Mouse (Mus musculus): ENCODE data around the gene Fam243. TPM values are rescaled to one million over a fixed set of nuclear protein-coding genes. Genes with fewer than 3 reads are reported as not detected.

Gene Fam243
- polyA plus RNA-seq, 1 experiment from 2014 or later, result not detected

DNA sequence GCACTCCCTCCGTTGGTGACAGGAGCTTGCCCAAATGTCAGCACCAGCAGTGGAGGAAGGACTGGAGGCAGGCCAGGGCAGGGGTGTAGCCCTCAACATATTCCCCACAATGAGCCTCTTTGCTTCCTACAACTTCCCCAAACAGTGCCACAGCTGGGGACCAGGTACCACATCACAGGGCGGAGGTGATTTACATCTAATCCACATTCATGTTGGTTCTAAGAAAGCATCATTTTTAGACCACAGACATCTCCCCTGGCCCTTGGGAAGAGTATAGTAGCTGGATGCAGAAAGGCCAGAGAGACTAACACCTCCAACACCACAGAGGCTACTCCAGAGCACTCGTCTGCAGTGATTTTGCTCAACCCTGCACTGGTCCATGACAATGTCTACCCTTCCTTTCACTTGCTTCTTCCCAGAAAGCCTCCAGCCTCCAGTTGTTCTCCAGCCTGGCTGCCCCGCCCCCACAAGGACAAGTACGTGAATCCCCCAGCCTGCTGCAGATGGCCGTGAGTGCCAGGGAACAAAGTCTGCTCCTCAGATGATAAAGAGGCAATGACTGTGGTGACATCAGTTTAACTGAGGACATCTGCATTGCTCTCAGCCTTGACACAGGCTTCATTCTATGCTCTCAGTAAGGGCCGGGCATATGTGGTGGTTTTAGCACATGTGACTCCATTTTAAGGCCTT lies 5.0 kb downstream of the Fam243 start:
- Histone ChIP-seq H3K36me3 (peaks cover 22% of the 10 kb centered on the region), H3K4me3 (no peak overlapping the region), H3K9ac (peak overlapping the region; percentile 40; the same call in 1 of the 2 replicates), H3K4me2 (replicated peaks) (no peak overlapping the region), H3K9me3 (no peaks in the 10 kb centered on the region), H3K27me3 (replicated peaks) (no peaks in the 10 kb centered on the region), H3K27ac (no peak overlapping the region), H3K4me1 (peaks cover 6% of the 10 kb centered on the region; the same call in 1 of the 2 replicates)
- WGBS, result 71% methylated on average over 7 of the region's 7 CpGs
- ATAC-seq (ENCODE audit: low FRiP score, low read depth), result no peak

DNA sequence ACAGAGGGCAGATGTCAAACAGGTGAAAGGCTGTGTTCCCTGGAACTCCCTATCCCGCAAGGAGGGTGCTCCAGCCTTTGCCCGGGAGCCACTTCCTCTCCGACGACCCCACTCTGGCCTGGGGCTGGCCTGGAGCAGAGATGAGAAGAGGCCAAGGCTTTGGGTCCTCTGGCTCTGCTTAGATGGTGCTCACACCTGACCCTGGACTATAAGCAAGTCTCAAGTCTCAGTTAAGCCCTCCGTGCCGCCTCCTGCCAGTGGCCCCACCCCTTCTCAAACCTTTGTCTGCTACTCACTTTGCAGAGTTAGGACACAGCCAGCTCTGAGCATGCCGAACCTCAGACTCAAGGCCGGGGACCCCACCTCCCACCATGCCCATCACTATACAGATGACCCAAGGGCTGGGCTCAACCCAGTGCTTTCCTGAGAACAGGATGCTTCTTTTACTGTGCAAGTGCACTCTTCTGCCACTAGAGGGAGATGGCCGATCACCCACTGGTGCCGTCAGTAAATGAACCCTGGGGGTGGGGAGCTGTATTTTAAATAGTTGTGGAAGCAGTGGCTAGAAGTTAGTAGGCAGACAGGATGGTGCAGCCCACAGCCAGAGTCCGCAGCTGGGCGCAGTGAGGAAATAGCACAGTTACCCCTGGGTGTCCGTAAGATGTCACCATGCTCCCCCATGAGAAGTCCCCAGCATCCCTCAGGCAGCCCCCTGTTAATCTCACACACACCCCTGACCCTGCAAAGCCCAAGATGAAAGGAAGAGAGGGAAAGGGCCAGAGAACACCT lies 7.1 kb downstream of the Fam243 start:
- 53% methylated on average over 13 of the region's 13 CpGs for WGBS
- no peak overlapping the region for H3K4me3 ChIP-seq
- ATAC-seq (ENCODE audit: low FRiP score, low read depth), result peak; percentile 81

DNA sequence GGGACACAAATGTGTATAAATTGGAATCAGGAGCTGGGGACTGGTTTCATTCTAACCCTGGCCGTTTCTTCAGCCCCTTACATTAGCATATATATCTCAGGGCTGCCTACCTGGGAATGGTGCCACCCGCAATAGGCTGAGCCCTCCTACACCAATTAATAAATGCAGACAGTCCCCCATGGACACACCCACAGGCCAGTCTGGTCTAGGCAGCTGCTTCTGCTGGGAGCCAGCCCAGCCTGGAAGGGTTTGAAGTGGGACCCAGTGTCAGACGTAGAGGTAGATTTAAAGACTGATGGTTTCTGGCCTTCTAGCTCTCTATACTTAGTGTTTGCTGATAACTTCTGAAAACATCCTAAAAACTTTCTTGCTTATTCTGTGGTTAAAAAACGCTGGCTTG lies 12.1 kb downstream of the Fam243 start:
- peaks cover 65% of the 10 kb centered on the region for H3K36me3 ChIP-seq
- H3K4me2 ChIP-seq (replicated peaks), result no peak overlapping the region
- no peak for ATAC-seq (ENCODE audit: low FRiP score, low read depth)
- no peak overlapping the region for H3K9ac ChIP-seq
- H3K27me3 ChIP-seq (replicated peaks), result no peaks in the 10 kb centered on the region
- 60% methylated on average over 4 of the region's 4 CpGs for WGBS
- no peak overlapping the region for H3K27ac ChIP-seq
- H3K9me3 ChIP-seq, result no peaks in the 10 kb centered on the region
- no peak overlapping the region for H3K4me3 ChIP-seq
- H3K4me1 ChIP-seq, result 0 out of 2 replicates have a peak, but pooled peaks cover under 1% of the 10 kb centered on the region

More for the DNA sequence above, 7.1 kb downstream of the Fam243 start:
- no peak overlapping the region for H3K27ac ChIP-seq
- peaks cover 30% of the 10 kb centered on the region for H3K36me3 ChIP-seq
- H3K4me1 ChIP-seq, result peaks cover 6% of the 10 kb centered on the region; the same call in 1 of the 2 replicates
- no peak overlapping the region for H3K4me2 ChIP-seq (replicated peaks)
- H3K9me3 ChIP-seq, result no peaks in the 10 kb centered on the region
- H3K9ac ChIP-seq, result no peak overlapping the region
- no peaks in the 10 kb centered on the region for H3K27me3 ChIP-seq (replicated peaks)

DNA sequence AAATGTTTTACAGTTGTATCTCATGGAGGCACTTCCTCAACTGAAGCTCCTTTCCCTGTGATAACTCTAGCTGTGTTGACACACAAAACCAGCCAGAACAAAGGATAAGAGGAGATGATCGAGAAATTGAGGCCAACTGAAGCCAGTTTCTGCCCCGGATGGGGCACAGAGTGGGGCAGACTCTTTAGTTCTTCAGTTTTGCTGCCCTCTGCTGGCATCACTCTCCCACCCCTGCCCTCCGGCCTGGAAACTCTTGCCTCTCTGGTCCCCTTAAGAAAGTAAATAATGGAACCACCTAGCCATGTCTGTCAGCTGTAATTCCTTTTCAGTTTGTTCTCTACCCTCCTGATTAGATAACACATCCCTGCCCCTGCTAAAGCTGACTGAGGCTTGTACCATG lies 13.3 kb downstream of the Fam243 start:
- Histone ChIP-seq H3K9ac (no peak overlapping the region), H3K4me1 (no peaks in the 10 kb centered on the region), H3K27ac (no peak overlapping the region), H3K27me3 (replicated peaks) (no peaks in the 10 kb centered on the region), H3K4me2 (replicated peaks) (no peak overlapping the region), H3K36me3 (peaks cover 58% of the 10 kb centered on the region), H3K9me3 (no peaks in the 10 kb centered on the region), H3K4me3 (no peak overlapping the region)
- no peak for ATAC-seq (ENCODE audit: low FRiP score, low read depth)
- WGBS, result 86% methylated on average over 3 of the region's 3 CpGs

GRCm38 (mm10) chr16:92305519-92305918 lies 15.7 kb downstream of the Fam243 start:
- H3K9me3 ChIP-seq, result no peaks in the 10 kb centered on the region
- peaks cover 12% of the 10 kb centered on the region for H3K4me1 ChIP-seq
- ATAC-seq (ENCODE audit: low FRiP score, low read depth), result no peak
- no peak overlapping the region for H3K4me2 ChIP-seq (replicated peaks)
- no peak overlapping the region for H3K9ac ChIP-seq
- 93% methylated on average over 2 of the region's 2 CpGs for WGBS
- no peak overlapping the region for H3K4me3 ChIP-seq
- no peak overlapping the region for H3K27ac ChIP-seq
- H3K27me3 ChIP-seq (replicated peaks), result no peaks in the 10 kb centered on the region
- H3K36me3 ChIP-seq, result peaks cover 36% of the 10 kb centered on the region

GRCm38 (mm10) chr16:92302506-92302905 lies 18.7 kb downstream of the Fam243 start:
- peaks cover 12% of the 10 kb centered on the region for H3K4me1 ChIP-seq
- ATAC-seq (ENCODE audit: low FRiP score, low read depth), result no peak
- 70% methylated on average over 5 of the region's 5 CpGs for WGBS

GRCm38 (mm10) chr16:92301989-92302388 lies 19.3 kb downstream of the Fam243 start:
- no peak for ATAC-seq (ENCODE audit: low FRiP score, low read depth)
- peaks cover 17% of the 10 kb centered on the region for H3K36me3 ChIP-seq
- H3K27me3 ChIP-seq (replicated peaks), result no peaks in the 10 kb centered on the region
- 24% methylated on average over 5 of the region's 5 CpGs for WGBS
- H3K9me3 ChIP-seq, result no peaks in the 10 kb centered on the region
- H3K4me2 ChIP-seq (replicated peaks), result peak overlapping the region; percentile 86
- peaks cover 12% of the 10 kb centered on the region for H3K4me1 ChIP-seq
- peak overlapping the region; percentile 62 for H3K4me3 ChIP-seq
- H3K27ac ChIP-seq, result no peak overlapping the region
- H3K9ac ChIP-seq, result peak overlapping the region; percentile 69

More at GRCm38 (mm10) chr16:92302506-92302905, 18.7 kb downstream of the Fam243 start:
- peak overlapping the region; percentile 86 for H3K4me2 ChIP-seq (replicated peaks)
- H3K9ac ChIP-seq, result peak overlapping the region; percentile 69; the same call in 1 of the 2 replicates
- no peaks in the 10 kb centered on the region for H3K27me3 ChIP-seq (replicated peaks)
- peaks cover 21% of the 10 kb centered on the region for H3K36me3 ChIP-seq
- no peak overlapping the region for H3K27ac ChIP-seq
- H3K9me3 ChIP-seq, result no peaks in the 10 kb centered on the region
- no peak overlapping the region for H3K4me3 ChIP-seq

DNA sequence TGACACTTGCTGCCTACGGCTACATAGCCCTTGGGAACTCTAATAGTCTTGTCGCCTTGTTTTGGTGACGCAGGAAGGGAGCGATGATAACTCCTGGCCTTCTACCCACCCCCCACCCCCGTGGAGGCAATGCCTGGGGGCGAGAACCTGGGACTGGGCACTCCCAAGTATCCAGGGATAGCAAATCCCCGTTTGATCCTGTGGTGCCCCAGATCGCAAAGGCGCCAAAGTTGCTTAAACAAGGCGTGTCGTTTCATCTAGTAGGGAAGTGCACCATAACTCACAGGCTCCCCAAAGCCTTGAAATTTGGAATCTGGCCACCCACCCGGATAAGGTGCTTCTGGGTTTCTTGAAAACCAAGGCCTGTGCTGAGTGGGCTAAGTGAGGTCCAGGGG lies 19.8 kb downstream of the Fam243 start:
- Histone ChIP-seq H3K4me2 (replicated peaks) (peak overlapping the region; percentile 86), H3K4me3 (peak overlapping the region; percentile 62), H3K4me1 (peaks cover 12% of the 10 kb centered on the region), H3K27me3 (replicated peaks) (no peaks in the 10 kb centered on the region), H3K36me3 (peaks cover 13% of the 10 kb centered on the region), H3K27ac (no peak overlapping the region), H3K9me3 (no peaks in the 10 kb centered on the region), H3K9ac (peak overlapping the region; percentile 69)
- WGBS, result under 1% methylated on average over 12 of the region's 12 CpGs
- peak; percentile 71 for ATAC-seq (ENCODE audit: low FRiP score, low read depth)

- 11% methylated on average over 32 of the region's 32 CpGs for WGBS
Measured at GRCm38 (mm10) chr16:92300649-92301411, 20.4 kb downstream of the Fam243 start, which contains the start of gene Smim11. TSS of gene Smim11 (plus strand) at chr16:92301286.

GRCm38 (mm10) chr16:92295328-92295727 lies 25.9 kb downstream of the Fam243 start:
- Histone ChIP-seq H3K4me1 (no peaks in the 10 kb centered on the region; the same call in 1 of the 2 replicates), H3K36me3 (no peaks in the 10 kb centered on the region), H3K9ac (no peak overlapping the region), H3K4me2 (replicated peaks) (no peak overlapping the region), H3K4me3 (no peak overlapping the region), H3K9me3 (no peaks in the 10 kb centered on the region), H3K27me3 (replicated peaks) (no peaks in the 10 kb centered on the region), H3K27ac (no peak overlapping the region)
- WGBS, result 86% methylated on average over 2 of the region's 2 CpGs
- ATAC-seq (ENCODE audit: low FRiP score, low read depth), result no peak

More at GRCm38 (mm10) chr16:92300649-92301411, 20.4 kb downstream of the Fam243 start, which contains the start of gene Smim11:
- no peaks in the 10 kb centered on the region for H3K27me3 ChIP-seq (replicated peaks)
- H3K9me3 ChIP-seq, result no peaks in the 10 kb centered on the region
- peak within 1 kb of the TSS; percentile 86 for H3K4me2 ChIP-seq (replicated peaks)
- H3K27ac ChIP-seq, result no peak within 1 kb of the TSS; the same call in 1 of the 2 replicates
- ATAC-seq (ENCODE audit: low FRiP score, low read depth), result peak; percentile 91
- H3K9ac ChIP-seq, result peak within 1 kb of the TSS; percentile 69
- peaks cover 12% of the 10 kb centered on the region for H3K4me1 ChIP-seq
- peak within 1 kb of the TSS; percentile 62 for H3K4me3 ChIP-seq
- peaks cover 8% of the 10 kb centered on the region for H3K36me3 ChIP-seq

- no peaks in the 10 kb centered on the region for H3K9me3 ChIP-seq
- H3K4me2 ChIP-seq (replicated peaks), result no peak overlapping the region
- no peaks in the 10 kb centered on the region for H3K36me3 ChIP-seq
- H3K27me3 ChIP-seq (replicated peaks), result no peaks in the 10 kb centered on the region
- H3K9ac ChIP-seq, result no peak overlapping the region
- 70% methylated on average over 12 of the region's 12 CpGs for WGBS
- H3K27ac ChIP-seq, result no peak overlapping the region
- H3K4me1 ChIP-seq, result no peaks in the 10 kb centered on the region
- ATAC-seq (ENCODE audit: low FRiP score, low read depth), result no peak
- H3K4me3 ChIP-seq, result no peak overlapping the region
Measured at GRCm38 (mm10) chr16:92294267-92294970, 26.8 kb downstream of the Fam243 start.
